Mouse (Mus musculus) adrenal gland, adult 10 weeks (tissue): ENCODE measurements around the gene Ltbr. TPM values are rescaled to one million over a fixed set of nuclear protein-coding genes. Genes with fewer than 3 reads are reported as not detected.

Experiments used
- polyA plus RNA-seq: library from polyadenylated mRNA; stranded (reverse); fragments of 350-450 nt; fragmentation: Illumina TruSeq; extraction: RNeasy Lipid Tissue Mini Kit (QIAGEN cat#74804); gene quantifications from one replicate; pipeline ENCODE4 v1.2.3, GENCODE M21; 2014; ENCODE audit warnings: low read depth, low replicate concordance

Gene Ltbr
- polyA plus RNA-seq = 0.99 TPM

GRCm38 (mm10) chr6:125313546-125314230, at the start of gene Ltbr:
Gene Ltbr, minus strand, starts transcription at chr6:125313885.

GRCm38 (mm10) chr6:125348721-125349574, 35.3 kb upstream of the Ltbr start, which contains the start of gene Tnfrsf1a:
Gene Tnfrsf1a, plus strand, starts transcription at chr6:125349362.

GRCm38 (mm10) chr6:125320323-125320722, 6.6 kb upstream of the Ltbr start, which contains the start of gene Scnn1a:
Gene Scnn1a, plus strand, starts transcription at chr6:125320659.

DNA sequence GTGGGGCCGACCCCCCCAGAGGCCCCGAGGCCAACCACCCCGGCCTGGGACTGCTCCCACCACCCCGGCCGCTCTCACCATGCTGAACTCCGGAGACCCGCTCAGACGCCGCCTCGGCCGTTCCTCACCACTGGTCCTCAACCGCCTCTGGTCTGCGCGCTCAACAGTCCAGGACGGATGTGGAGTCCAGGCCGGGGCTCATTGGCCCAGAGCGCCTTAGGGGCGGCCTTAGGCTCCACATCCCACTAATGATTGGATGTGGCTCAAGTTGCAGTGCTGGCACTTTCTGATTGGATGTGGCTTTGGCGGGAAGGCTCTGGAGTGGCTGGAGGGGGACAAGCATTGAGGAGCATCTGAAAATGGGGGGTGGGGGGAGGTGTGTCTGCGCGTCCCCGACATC, 27.8 kb downstream of the Ltbr start, which contains the start of gene Tuba3a:
TSS of gene Tuba3a (minus strand) at position 153 of the 400 bp plus-strand sequence.

Other genes starting within 250 kb of the Ltbr start
- not detected for gene Lpar5, start 246.0 kb downstream of the Ltbr start, polyA plus RNA-seq
- 75.2 TPM for gene Chd4, start 217.9 kb downstream of the Ltbr start, polyA plus RNA-seq
- gene Nop2, start 182.0 kb downstream of the Ltbr start, polyA plus RNA-seq = 2.2 TPM
- gene Iffo1, start 168.6 kb downstream of the Ltbr start, polyA plus RNA-seq = 3.0 TPM
- 113 TPM for gene Gapdh, start 147.4 kb downstream of the Ltbr start, polyA plus RNA-seq
- gene Ncapd2, start 122.2 kb downstream of the Ltbr start, polyA plus RNA-seq = 3.8 TPM
- gene Mrpl51, start 122.1 kb downstream of the Ltbr start, polyA plus RNA-seq = 150 TPM
- gene Vamp1, start 98.3 kb downstream of the Ltbr start, polyA plus RNA-seq = 26.8 TPM
- 2.8 TPM for gene Tapbpl, start 82.0 kb downstream of the Ltbr start, polyA plus RNA-seq
- gene Cd27, start 76.9 kb downstream of the Ltbr start, polyA plus RNA-seq = not detected
- not detected for gene Tuba3a, start 27.8 kb downstream of the Ltbr start, polyA plus RNA-seq
- 0.23 TPM for gene Scnn1a, start 6.8 kb upstream of the Ltbr start, polyA plus RNA-seq
- 18.2 TPM for gene Tnfrsf1a, start 35.5 kb upstream of the Ltbr start, polyA plus RNA-seq
- gene Plekhg6, start 66.9 kb upstream of the Ltbr start, polyA plus RNA-seq = not detected
- 158 TPM for gene Cd9, start 180.9 kb upstream of the Ltbr start, polyA plus RNA-seq
- gene Vwf, start 232.9 kb upstream of the Ltbr start, polyA plus RNA-seq = 0.35 TPM